Mouse (Mus musculus) lung, postnatal 36 days (tissue): ENCODE measurements at regions not wholly inside any gene's neighbourhood (a gene's known extent, or its start where the extent isn't known, plus 50 kb on each side); places are given as distances from the start of the nearest gene placed in this dataset.

Experiments used
- DNase-seq: peaks from one replicate; pipeline ENCODE4 v3.0.0; 2022; ENCODE audit warnings: mixed read lengths

GRCm38 (mm10) chr1:190286481-190287145, 116.1 kb upstream of the Prox1 start:
- DNase-seq, result no peak

GRCm38 (mm10) chr1:190285636-190286035, 115.1 kb upstream of the Prox1 start:
- DNase-seq, result no peak

GRCm38 (mm10) chr1:190285049-190285448, 114.5 kb upstream of the Prox1 start:
- DNase-seq, result no peak

GRCm38 (mm10) chr1:190284138-190284537, 113.6 kb upstream of the Prox1 start:
- no peak for DNase-seq

GRCm38 (mm10) chr1:190280081-190280858, 109.8 kb upstream of the Prox1 start:
- no peak for DNase-seq

GRCm38 (mm10) chr1:190274911-190275310, 104.4 kb upstream of the Prox1 start:
- no peak for DNase-seq

- no peak for DNase-seq
Observed at GRCm38 (mm10) chr1:190270784-190271385, 100.4 kb upstream of the Prox1 start.

GRCm38 (mm10) chr1:190269181-190269580, 98.7 kb upstream of the Prox1 start:
- no peak for DNase-seq

GRCm38 (mm10) chr1:190265085-190265780, 94.7 kb upstream of the Prox1 start:
- no peak for DNase-seq

- no peak for DNase-seq
Observed at GRCm38 (mm10) chr1:190264501-190264900, 94.0 kb upstream of the Prox1 start.

- DNase-seq, result no peak
Observed at GRCm38 (mm10) chr1:190263620-190264019, 93.1 kb upstream of the Prox1 start.

GRCm38 (mm10) chr1:190259576-190259975, 89.1 kb upstream of the Prox1 start:
- no peak for DNase-seq

- no peak for DNase-seq
Observed at GRCm38 (mm10) chr1:190250574-190251246, 80.2 kb upstream of the Prox1 start.

- no peak for DNase-seq
Observed at GRCm38 (mm10) chr1:190242526-190242925, 72.0 kb upstream of the Prox1 start.

GRCm38 (mm10) chr1:190239796-190240195, 69.3 kb upstream of the Prox1 start:
- no peak for DNase-seq

GRCm38 (mm10) chr1:190230866-190231265, 60.4 kb upstream of the Prox1 start:
- DNase-seq, result no peak

- DNase-seq, result no peak
Observed at GRCm38 (mm10) chr1:190220417-190220816, 49.9 kb upstream of the Prox1 start.
